Mouse (Mus musculus) right cerebral cortex, adult 2 months (tissue): ENCODE results near the gene Snph.

Experiments
- DNase-seq, 2 experiments: peaks; one replicate each; pipeline ENCODE4 v3.0.0; 2021 to 2022; ENCODE audit warnings: low spot score in 2 of 2

The Snph gene

GRCm38 (mm10) chr2:151603630-151604029 is 28.8 kb downstream of the Snph start:
- DNase-seq: no peak

- DNase-seq: no peak
Observed at GRCm38 (mm10) chr2:151602106-151602505, 30.3 kb downstream of the Snph start.

- DNase-seq: peak; percentile 67 to 71
Observed at GRCm38 (mm10) chr2:151598068-151598467, 34.3 kb downstream of the Snph start.

- no peak for DNase-seq
Observed at GRCm38 (mm10) chr2:151587306-151587705, 45.1 kb downstream of the Snph start.

GRCm38 (mm10) chr2:151586807-151587206 is 45.6 kb downstream of the Snph start:
- DNase-seq: no peak

GRCm38 (mm10) chr2:151585934-151586333 is 46.5 kb downstream of the Snph start:
- no peak for DNase-seq

- DNase-seq: no peak
Observed at GRCm38 (mm10) chr2:151580945-151581344, 51.4 kb downstream of the Snph start.

GRCm38 (mm10) chr2:151579183-151579582 is 53.2 kb downstream of the Snph start:
- DNase-seq: no peak

GRCm38 (mm10) chr2:151575699-151576389 is 56.5 kb downstream of the Snph start:
- peak; percentile 92 to 93 for DNase-seq

- DNase-seq: peak in 1 of 2 experiments; percentile 31
Observed at GRCm38 (mm10) chr2:151575119-151575698, 57.2 kb downstream of the Snph start.

GRCm38 (mm10) chr2:151574607-151575006 is 57.8 kb downstream of the Snph start:
- DNase-seq: peak; percentile 71 to 76

GRCm38 (mm10) chr2:151573667-151574066 is 58.7 kb downstream of the Snph start:
- DNase-seq: peak; percentile 62 to 64

GRCm38 (mm10) chr2:151571873-151572700 is 60.3 kb downstream of the Snph start, which contains the start of gene Sdcbp2:
Sdcbp2 (plus strand) TSS chr2:151572622.
- DNase-seq: no peak

- peak in 1 of 2 experiments; percentile 44 for DNase-seq
Observed at GRCm38 (mm10) chr2:151569452-151569851, 62.9 kb downstream of the Snph start.

GRCm38 (mm10) chr2:151566856-151567255 is 65.5 kb downstream of the Snph start:
- DNase-seq: no peak

- DNase-seq: no peak
Observed at GRCm38 (mm10) chr2:151564986-151565385, 67.4 kb downstream of the Snph start.

- no peak for DNase-seq
Observed at GRCm38 (mm10) chr2:151564006-151564405, 68.4 kb downstream of the Snph start.

- DNase-seq: no peak
Observed at GRCm38 (mm10) chr2:151562930-151563921, 69.2 kb downstream of the Snph start.

GRCm38 (mm10) chr2:151549615-151550121 is 82.7 kb downstream of the Snph start:
- no peak for DNase-seq

GRCm38 (mm10) chr2:151546571-151546970 is 85.8 kb downstream of the Snph start:
- DNase-seq: no peak

- DNase-seq: peak; percentile 38 to 59
Observed at GRCm38 (mm10) chr2:151544673-151545072, 87.7 kb downstream of the Snph start.
